Mouse (Mus musculus) spleen, postnatal 10 days (tissue): Measurements from ENCODE around the gene Ttc7.

Experiments
- DNase-seq, 2 experiments: peaks; one replicate each; pipeline ENCODE4 v3.0.0; 2021 to 2022; ENCODE audit warnings: low spot score in 2 of 2

The Ttc7 gene

GRCm38 (mm10) chr17:87365268-87365667 is 82.6 kb downstream of the Ttc7 start:
- DNase-seq: no peak

- DNase-seq: no peak
Measured at GRCm38 (mm10) chr17:87366520-87366919, 83.8 kb downstream of the Ttc7 start.

- no peak for DNase-seq
Measured at GRCm38 (mm10) chr17:87367228-87367627, 84.5 kb downstream of the Ttc7 start.

- DNase-seq: no peak
Measured at GRCm38 (mm10) chr17:87367640-87368039, 85.0 kb downstream of the Ttc7 start.

- no peak for DNase-seq
Measured at GRCm38 (mm10) chr17:87368481-87368880, 85.8 kb downstream of the Ttc7 start.

- DNase-seq: no peak
Measured at GRCm38 (mm10) chr17:87369270-87369759, 86.6 kb downstream of the Ttc7 start.

GRCm38 (mm10) chr17:87372189-87372588 is 89.5 kb downstream of the Ttc7 start:
- DNase-seq: no peak

GRCm38 (mm10) chr17:87373327-87373726 is 90.6 kb downstream of the Ttc7 start:
- DNase-seq: no peak

GRCm38 (mm10) chr17:87375941-87376511 is 93.3 kb downstream of the Ttc7 start:
- DNase-seq: no peak

- no peak for DNase-seq
Measured at GRCm38 (mm10) chr17:87376831-87377471, 94.3 kb downstream of the Ttc7 start.

GRCm38 (mm10) chr17:87377536-87377935 is 94.8 kb downstream of the Ttc7 start:
- no peak for DNase-seq

GRCm38 (mm10) chr17:87378354-87379159 is 95.9 kb downstream of the Ttc7 start:
- no peak for DNase-seq

GRCm38 (mm10) chr17:87379160-87379624 is 96.5 kb downstream of the Ttc7 start:
- no peak for DNase-seq

GRCm38 (mm10) chr17:87379821-87380220 is 97.1 kb downstream of the Ttc7 start:
- no peak for DNase-seq

GRCm38 (mm10) chr17:87380681-87381080 is 98.0 kb downstream of the Ttc7 start:
- no peak for DNase-seq

- no peak for DNase-seq
Measured at GRCm38 (mm10) chr17:87385835-87386234, 103.1 kb downstream of the Ttc7 start.

GRCm38 (mm10) chr17:87387068-87387467 is 104.4 kb downstream of the Ttc7 start:
- peak in 1 of 2 experiments; percentile 56 for DNase-seq

- no peak for DNase-seq
Measured at GRCm38 (mm10) chr17:87391242-87391641, 108.6 kb downstream of the Ttc7 start.

- no peak for DNase-seq
Measured at GRCm38 (mm10) chr17:87397088-87397487, 114.4 kb downstream of the Ttc7 start.

GRCm38 (mm10) chr17:87402444-87402843 is 119.8 kb downstream of the Ttc7 start:
- DNase-seq: no peak

- DNase-seq: no peak
Measured at GRCm38 (mm10) chr17:87403462-87403861, 120.8 kb downstream of the Ttc7 start.

GRCm38 (mm10) chr17:87405576-87405975 is 122.9 kb downstream of the Ttc7 start:
- no peak for DNase-seq

- no peak for DNase-seq
Measured at GRCm38 (mm10) chr17:87406646-87407045, 124.0 kb downstream of the Ttc7 start.
